Mouse (Mus musculus) bone marrow macrophage, adult 2 months (primary cell): ENCODE measurements around the gene Runx1.

Experiments used
- CTCF ChIP-seq: IDR thresholded peaks from 2 replicates; pipeline ENCODE4 v1.5.1; 2012; ENCODE audit warnings: low read depth, mild to moderate bottlenecking, low read length, moderate library complexity
- POLR2A ChIP-seq: IDR thresholded peaks from 2 replicates; pipeline ENCODE4 v1.6.1; 2012; ENCODE audit warnings: mild to moderate bottlenecking, low read depth, low read length, borderline replicate concordance

DNA sequence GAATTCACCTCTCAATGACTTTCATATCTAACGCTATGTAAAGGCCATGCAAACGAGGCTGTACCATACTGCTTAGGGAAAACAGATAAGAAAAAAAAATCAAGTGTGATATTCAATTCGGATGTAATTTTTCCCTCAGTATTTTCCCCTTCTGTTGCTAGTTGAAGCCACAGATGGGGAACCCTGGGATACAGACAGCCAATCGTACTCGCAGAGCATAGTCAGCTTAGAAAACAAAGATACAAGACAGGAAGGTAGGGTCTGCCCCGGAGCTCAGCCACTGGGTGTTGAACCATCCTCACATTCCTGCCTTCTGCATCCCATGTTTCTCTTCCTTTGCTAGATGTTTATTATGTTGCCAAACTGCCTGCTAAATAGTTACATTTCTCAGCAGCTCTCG is 9.9 kb downstream of the Runx1 start:
- TF ChIP-seq CTCF (no peak), POLR2A (no peak)
